Mouse (Mus musculus): ENCODE results near the gene Lrrc49.

DNA sequence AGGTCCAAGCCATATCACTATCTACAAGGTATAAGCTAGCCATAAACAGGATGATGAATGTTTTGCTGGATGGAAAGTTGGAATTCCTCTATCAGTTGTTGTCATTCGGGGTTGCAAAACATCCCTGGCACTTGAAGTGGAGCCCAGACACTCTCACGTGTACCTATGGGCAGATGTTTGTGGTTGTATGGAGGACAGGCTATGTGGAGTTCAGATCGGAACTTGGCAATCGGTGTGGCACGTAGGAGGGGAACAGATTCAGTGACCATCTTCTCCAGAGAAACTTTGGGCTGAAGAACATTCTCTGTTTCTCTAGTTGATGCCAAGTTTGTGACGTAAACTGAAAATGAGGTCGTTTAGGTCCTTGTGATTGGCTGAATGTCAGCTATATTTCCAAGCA, 114.9 kb downstream of the Lrrc49 start:
- TF ChIP-seq CTCF (IDR thresholded peaks at IDR 0.05) (no peak), EP300 (IDR thresholded peaks at IDR 0.05) (no peak)

All from lung, postnatal 0 days (tissue).